Mouse (Mus musculus): Measurements from ENCODE around the gene D630003M21Rik. TPM values are rescaled to one million over a fixed set of nuclear protein-coding genes. Genes with fewer than 3 reads are reported as not detected.

D630003M21Rik gene
- polyA plus RNA-seq, 1 experiment: not detected

- Histone ChIP-seq H3K27ac (ENCODE audit: insufficient read depth, low read depth, low read length) (0 out of 2 replicates have a peak overlapping the region, but pooled peaks have one; percentile 42), H3K4me1 (ENCODE audit: control insufficient read depth, insufficient read depth, low read length) (peaks cover 40% of the 10 kb centered on the region), H3K4me3 (ENCODE audit: insufficient read depth, low read depth, low read length) (no peak overlapping the region)
- 91% methylated on average over 5 of the region's 5 CpGs for WGBS
- TF ChIP-seq POLR2A (IDR thresholded peaks at IDR 0.05; ENCODE audit: insufficient read depth, low read depth, low read length) (no peak), CTCF (IDR thresholded peaks at IDR 0.05; ENCODE audit: insufficient read depth, low read depth, low read length) (no peak)
These were observed 88.4 kb downstream of the D630003M21Rik start for GRCm38 (mm10) chr2:158140664-158141063.

- WGBS: 9% methylated on average over 7 of the region's 7 CpGs
- Histone ChIP-seq H3K4me1 (ENCODE audit: control insufficient read depth, insufficient read depth, low read length) (peaks cover 40% of the 10 kb centered on the region), H3K4me3 (ENCODE audit: insufficient read depth, low read depth, low read length) (no peak overlapping the region), H3K27ac (ENCODE audit: insufficient read depth, low read depth, low read length) (peak overlapping the region; percentile 42)
- TF ChIP-seq CTCF (IDR thresholded peaks at IDR 0.05; ENCODE audit: insufficient read depth, low read depth, low read length) (no peak), POLR2A (IDR thresholded peaks at IDR 0.05; ENCODE audit: insufficient read depth, low read depth, low read length) (no peak)
These were observed 89.4 kb downstream of the D630003M21Rik start for GRCm38 (mm10) chr2:158139628-158140027.

- 91% methylated on average over 9 of the region's 9 CpGs for WGBS
- TF ChIP-seq POLR2A (IDR thresholded peaks at IDR 0.05; ENCODE audit: insufficient read depth, low read depth, low read length) (no peak), CTCF (IDR thresholded peaks at IDR 0.05; ENCODE audit: insufficient read depth, low read depth, low read length) (no peak)
- H3K4me1 ChIP-seq (ENCODE audit: control insufficient read depth, insufficient read depth, low read length): peaks cover 40% of the 10 kb centered on the region
- peak overlapping the region; percentile 42; the same call in 1 of the 2 replicates for H3K27ac ChIP-seq (ENCODE audit: insufficient read depth, low read depth, low read length)
- no peak overlapping the region for H3K4me3 ChIP-seq (ENCODE audit: insufficient read depth, low read depth, low read length)
These were observed 90.2 kb downstream of the D630003M21Rik start for GRCm38 (mm10) chr2:158138778-158139177.

- WGBS: 89% methylated on average over 12 of the region's 12 CpGs
- Histone ChIP-seq H3K27ac (ENCODE audit: insufficient read depth, low read depth, low read length) (no peak overlapping the region), H3K4me3 (ENCODE audit: insufficient read depth, low read depth, low read length) (no peak overlapping the region), H3K4me1 (ENCODE audit: control insufficient read depth, insufficient read depth, low read length) (peaks cover 37% of the 10 kb centered on the region)
- TF ChIP-seq CTCF (IDR thresholded peaks at IDR 0.05; ENCODE audit: insufficient read depth, low read depth, low read length): no peak
- no peak for TF ChIP-seq POLR2A (IDR thresholded peaks at IDR 0.05; ENCODE audit: insufficient read depth, low read depth, low read length)
These were observed 91.3 kb downstream of the D630003M21Rik start for GRCm38 (mm10) chr2:158137771-158138170.

GRCm38 (mm10) chr2:158136205-158136604 lies 92.8 kb downstream of the D630003M21Rik start:
- no peak overlapping the region for H3K27ac ChIP-seq (ENCODE audit: insufficient read depth, low read depth, low read length)
- H3K4me1 ChIP-seq (ENCODE audit: control insufficient read depth, insufficient read depth, low read length): peaks cover 37% of the 10 kb centered on the region
- WGBS: 55% methylated on average over 7 of the region's 7 CpGs
- no peak overlapping the region for H3K4me3 ChIP-seq (ENCODE audit: insufficient read depth, low read depth, low read length)
- no peak for TF ChIP-seq CTCF (IDR thresholded peaks at IDR 0.05; ENCODE audit: insufficient read depth, low read depth, low read length)

GRCm38 (mm10) chr2:158133050-158133449 lies 96.0 kb downstream of the D630003M21Rik start:
- no peak for TF ChIP-seq CTCF (IDR thresholded peaks at IDR 0.05; ENCODE audit: insufficient read depth, low read depth, low read length)
- TF ChIP-seq POLR2A (IDR thresholded peaks at IDR 0.05; ENCODE audit: insufficient read depth, low read depth, low read length): no peak
- H3K4me1 ChIP-seq (ENCODE audit: control insufficient read depth, insufficient read depth, low read length): peaks cover 23% of the 10 kb centered on the region
- H3K27ac ChIP-seq (ENCODE audit: insufficient read depth, low read depth, low read length): no peak overlapping the region
- 83% methylated on average over 6 of the region's 6 CpGs for WGBS
- H3K4me3 ChIP-seq (ENCODE audit: insufficient read depth, low read depth, low read length): no peak overlapping the region

Other genes starting within 250 kb of the D630003M21Rik start
- gene Tti1, start 200.8 kb downstream of the D630003M21Rik start, polyA plus RNA-seq (2012; ENCODE audit: insufficient read depth, insufficient read length, low replicate concordance, missing spikeins): not detected in 2 replicates
- not detected in 2 replicates for gene Rprd1b, start 200.7 kb downstream of the D630003M21Rik start, polyA plus RNA-seq (2012; ENCODE audit: insufficient read depth, insufficient read length, low replicate concordance, missing spikeins)
- gene Tgm2, start 82.8 kb downstream of the D630003M21Rik start, polyA plus RNA-seq (2012; ENCODE audit: insufficient read depth, insufficient read length, low replicate concordance, missing spikeins): not detected in 2 replicates
- not detected in 2 replicates for gene Bpi, start 28.9 kb upstream of the D630003M21Rik start, polyA plus RNA-seq (2012; ENCODE audit: insufficient read depth, insufficient read length, low replicate concordance, missing spikeins)
- gene Lbp, start 77.3 kb upstream of the D630003M21Rik start, polyA plus RNA-seq (2012; ENCODE audit: insufficient read depth, insufficient read length, low replicate concordance, missing spikeins): not detected in 2 replicates
- gene Snhg11, start 146.4 kb upstream of the D630003M21Rik start, polyA plus RNA-seq (2012; ENCODE audit: insufficient read depth, insufficient read length, low replicate concordance, missing spikeins): 293 and 768 TPM in 2 replicates
- not detected in 2 replicates for gene Ralgapb, start 180.6 kb upstream of the D630003M21Rik start, polyA plus RNA-seq (2012; ENCODE audit: insufficient read depth, insufficient read length, low replicate concordance, missing spikeins)

Data from olfactory bulb, adult 2 months (tissue).